Mouse (Mus musculus) liver, embryonic 14.5 days (tissue): ENCODE measurements around the gene Znrf3.

ENCODE experiments used
- CTCF ChIP-seq: IDR thresholded peaks from 2 replicates; pipeline ENCODE4 v1.5.1; 2016; ENCODE audit warnings: antibody characterized with exemption, low read depth, control low read depth
- EP300 ChIP-seq: IDR thresholded peaks from 2 replicates; pipeline ENCODE4 v1.6.1; 2016; ENCODE audit warnings: antibody characterized with exemption, low read depth

DNA sequence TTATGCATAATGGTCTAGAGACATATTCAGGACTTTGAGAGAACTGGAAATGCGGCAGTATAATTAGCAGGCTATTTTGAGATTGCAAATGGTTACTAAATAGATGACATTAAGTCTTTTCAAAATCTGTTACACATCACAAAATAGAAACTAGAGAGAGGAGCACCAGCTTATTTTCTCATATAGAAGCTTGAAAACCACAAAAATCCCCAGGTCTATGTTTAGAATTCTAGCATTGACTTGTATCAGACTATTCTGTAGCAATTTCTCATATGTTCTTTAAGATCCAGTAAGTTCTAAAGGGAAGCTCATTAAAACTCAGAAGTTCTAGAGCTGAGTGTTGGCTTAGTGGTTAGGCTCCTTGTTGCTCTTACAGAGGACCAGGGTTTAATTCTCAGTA, 104.9 kb downstream of the Znrf3 start:
- TF ChIP-seq CTCF (no peak), EP300 (no peak)
